Mouse (Mus musculus): ENCODE measurements around the gene Gm49416. TPM values are rescaled to one million over a fixed set of nuclear protein-coding genes. Genes with fewer than 3 reads are reported as not detected.

The Gm49416 gene
- total RNA-seq, 2 experiments from 2014 or later = 3.2 to 9.1 TPM

GRCm38 (mm10) chr19:8919000-8919399 lies 30.3 kb downstream of the Gm49416 start:
- no peak for DNase-seq (ENCODE audit: low spot score in 2 of 2)

GRCm38 (mm10) chr19:8919684-8920072 lies 31.0 kb downstream of the Gm49416 start:
- DNase-seq (ENCODE audit: low spot score in 2 of 2) = no peak

DNA sequence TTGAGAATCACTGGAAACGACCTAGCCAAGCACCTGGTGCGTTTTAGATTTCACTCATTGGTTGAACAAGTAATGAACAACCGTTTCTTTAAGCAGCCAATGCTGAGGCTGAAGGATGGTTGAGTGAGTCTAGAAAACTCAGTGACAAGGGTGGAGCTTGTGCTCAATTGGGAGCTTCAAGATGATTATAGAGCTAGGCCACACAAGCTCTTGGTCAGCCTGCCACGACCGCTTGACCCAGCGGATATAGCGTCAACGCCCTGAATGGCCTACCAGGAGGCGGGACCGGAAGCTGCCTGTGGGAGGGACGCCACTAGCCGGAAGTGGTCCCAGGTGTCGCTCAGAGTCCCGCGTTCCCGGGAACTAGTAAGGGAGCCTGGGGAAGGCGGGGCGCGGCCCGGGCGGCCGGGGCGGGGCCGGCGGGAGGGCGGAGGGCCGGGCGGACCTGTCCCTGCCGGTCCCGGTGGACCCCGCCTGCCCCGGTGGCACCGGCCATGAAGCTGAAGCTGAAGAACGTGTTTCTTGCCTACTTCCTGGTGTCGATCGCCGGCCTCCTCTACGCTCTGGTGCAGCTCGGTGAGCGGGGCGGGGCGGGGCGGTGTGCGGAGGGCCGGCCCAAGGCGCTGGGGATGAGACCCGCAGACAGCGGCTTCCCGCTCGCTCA lies 31.5 kb downstream of the Gm49416 start, which contains the start of gene B3gat3:
Gene B3gat3 (plus strand): TSS at position 302 of the 664 bp plus-strand sequence.
- peak; percentile 92 to 93 for DNase-seq (ENCODE audit: low spot score in 2 of 2)

GRCm38 (mm10) chr19:8920836-8921291 lies 32.1 kb downstream of the Gm49416 start:
- no peak for DNase-seq (ENCODE audit: low spot score in 2 of 2)

- no peak for DNase-seq (ENCODE audit: low spot score in 2 of 2)
Observed at GRCm38 (mm10) chr19:8921741-8922140, 33.0 kb downstream of the Gm49416 start.

GRCm38 (mm10) chr19:8926766-8927165 lies 38.0 kb downstream of the Gm49416 start:
- no peak for DNase-seq (ENCODE audit: low spot score in 2 of 2)

DNA sequence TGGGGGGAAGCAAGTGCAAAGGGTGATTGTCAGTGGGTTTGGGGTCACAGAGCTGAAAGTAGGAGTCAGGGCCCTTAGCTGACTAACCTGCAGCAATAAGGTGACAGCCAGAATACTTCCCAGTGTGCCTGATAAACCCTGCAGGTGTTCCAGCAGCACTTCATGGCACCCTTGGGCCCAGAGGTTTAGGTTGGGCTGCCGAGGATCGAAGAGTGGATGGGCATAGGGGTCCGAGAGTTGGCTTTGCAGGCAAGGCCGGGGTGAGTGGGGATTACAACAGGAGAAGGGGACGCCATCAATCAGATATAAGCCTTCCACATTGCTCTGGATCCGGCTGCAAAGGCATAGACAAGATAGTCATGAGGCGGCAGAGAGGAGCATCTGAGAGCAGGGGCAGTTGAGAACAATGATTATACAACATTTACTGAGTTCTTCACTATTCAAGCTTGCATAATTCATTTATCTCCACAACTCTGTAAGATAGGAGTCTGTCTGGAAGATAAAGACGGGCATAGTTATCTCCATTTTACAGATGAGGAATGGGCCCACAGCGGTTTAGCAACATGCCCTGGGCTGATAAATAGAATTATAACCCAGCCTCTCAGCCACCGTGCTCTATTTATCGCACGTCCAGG lies 39.3 kb downstream of the Gm49416 start:
- DNase-seq (ENCODE audit: low spot score in 2 of 2) = no peak

DNA sequence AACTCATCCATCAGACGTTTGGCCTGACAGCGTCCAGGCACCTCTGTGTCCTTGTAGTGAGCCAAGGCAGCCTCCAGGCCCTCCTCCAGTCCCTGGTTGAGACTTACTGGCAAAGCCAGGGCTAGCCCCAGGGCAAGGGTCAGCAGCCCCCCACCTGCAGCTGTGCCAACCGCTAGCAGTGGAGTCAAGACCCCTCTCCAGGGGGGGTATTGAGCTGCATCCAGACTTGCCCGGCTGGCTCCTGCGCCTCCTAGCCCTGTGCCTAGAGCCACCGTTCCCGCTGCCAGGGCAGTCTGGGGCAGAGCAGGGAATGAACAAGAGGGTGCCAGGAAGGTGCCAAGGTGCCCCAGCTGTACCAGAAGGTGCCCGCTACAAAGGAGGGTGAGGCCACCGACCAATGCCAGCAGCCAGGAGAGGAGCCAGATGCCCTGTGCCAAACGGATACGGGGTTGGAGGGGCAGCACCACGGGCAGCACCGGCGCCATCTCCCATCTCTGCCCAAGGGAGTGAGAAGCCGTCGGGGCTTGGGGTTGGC lies 40.0 kb downstream of the Gm49416 start:
- DNase-seq (ENCODE audit: low spot score in 2 of 2) = peak; percentile 36 to 41

DNA sequence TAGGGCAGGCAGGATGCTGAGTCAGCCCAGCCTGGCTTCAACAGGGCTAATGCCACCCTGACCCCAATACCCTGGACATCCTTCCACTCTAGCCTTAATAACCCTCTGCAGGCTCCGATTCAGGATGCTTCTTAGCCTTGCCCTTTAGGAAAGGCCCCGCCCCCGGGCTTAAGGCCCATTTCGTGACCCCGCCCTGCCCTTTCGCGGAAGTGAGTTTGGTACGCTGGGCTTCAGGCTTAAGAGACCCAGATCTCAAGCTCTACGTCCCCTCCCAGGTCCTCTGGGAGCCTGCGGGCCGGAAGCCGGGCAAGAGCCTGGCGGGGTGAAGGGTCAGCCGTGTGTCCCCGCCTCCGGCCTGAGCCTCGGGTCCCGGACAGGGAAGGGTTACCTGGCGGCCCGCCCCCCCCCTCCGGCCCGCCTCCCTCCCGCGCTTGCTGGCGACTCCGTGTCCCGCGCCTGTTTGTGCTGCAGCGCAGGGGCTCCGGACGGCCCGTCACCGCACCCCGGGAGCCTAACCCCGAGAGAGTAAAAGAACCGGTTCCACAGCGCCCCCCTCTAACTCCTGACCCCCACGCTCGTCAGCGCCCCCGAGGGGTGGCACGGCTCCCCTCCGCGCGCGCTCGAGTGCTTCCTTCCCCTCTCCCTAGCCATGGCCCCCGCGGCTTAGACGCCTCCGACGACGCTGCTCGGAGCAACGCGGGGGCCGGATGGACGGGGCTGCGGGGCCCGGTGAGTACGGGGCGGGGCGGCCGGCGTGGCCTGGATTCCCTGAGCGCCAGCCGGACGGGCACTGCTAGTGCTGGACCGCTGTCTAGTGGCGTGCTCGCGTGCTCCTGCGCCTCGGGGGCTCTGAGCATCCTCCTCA lies 40.7 kb downstream of the Gm49416 start, which contains the start of the genes Rom1 and Eml3:
Gene Rom1 (minus strand): TSS at position 133 of the 865 bp plus-strand sequence.
Gene Eml3 (plus strand): TSS at position 329 of the 865 bp plus-strand sequence.
- peak; percentile 90 to 93 for DNase-seq (ENCODE audit: low spot score in 2 of 2)

DNA sequence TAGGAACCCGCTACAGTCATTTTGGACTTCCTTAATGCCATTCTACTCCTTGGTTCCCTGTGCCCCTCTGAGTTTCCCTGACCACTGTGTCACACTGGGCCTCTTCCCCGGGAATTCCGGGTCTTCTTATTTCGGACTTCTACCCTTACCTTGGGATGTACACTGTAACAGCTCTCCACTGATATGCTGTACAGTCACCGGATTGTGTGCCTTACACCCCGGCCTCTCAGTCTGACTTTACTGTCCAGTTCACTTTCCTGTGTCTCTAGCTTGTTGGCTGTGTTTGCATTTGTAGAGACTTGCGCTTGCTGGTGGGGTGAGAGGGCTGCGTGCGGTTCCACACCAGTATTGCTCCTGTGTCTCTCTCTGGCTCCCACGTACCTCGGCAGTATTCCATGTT lies 41.4 kb downstream of the Gm49416 start:
- no peak for DNase-seq (ENCODE audit: low spot score in 2 of 2)

DNA sequence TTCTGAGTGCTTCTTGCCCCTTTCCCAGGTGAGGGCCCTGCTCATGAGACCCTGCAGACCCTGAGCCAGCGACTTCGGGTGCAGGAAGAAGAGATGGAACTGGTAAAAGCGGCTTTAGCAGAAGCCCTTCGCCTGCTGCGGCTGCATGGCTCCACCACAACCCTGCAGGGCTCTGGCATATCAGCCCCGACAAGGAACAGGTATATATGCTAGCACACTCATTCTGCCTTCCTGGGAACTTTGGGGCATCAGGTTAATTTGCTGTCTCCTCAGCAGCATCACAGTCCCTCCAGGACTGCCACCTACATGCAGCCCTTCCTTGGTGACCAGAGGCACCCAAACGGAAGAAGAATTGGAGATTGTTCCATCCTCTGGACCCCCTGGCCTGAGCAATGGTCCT lies 42.0 kb downstream of the Gm49416 start:
- no peak for DNase-seq (ENCODE audit: low spot score in 2 of 2)

- DNase-seq (ENCODE audit: low spot score in 2 of 2) = no peak
Observed at GRCm38 (mm10) chr19:8936736-8937135, 48.0 kb downstream of the Gm49416 start.

- no peak for DNase-seq (ENCODE audit: low spot score in 2 of 2)
Observed at GRCm38 (mm10) chr19:8940526-8941133, 51.9 kb downstream of the Gm49416 start.

DNA sequence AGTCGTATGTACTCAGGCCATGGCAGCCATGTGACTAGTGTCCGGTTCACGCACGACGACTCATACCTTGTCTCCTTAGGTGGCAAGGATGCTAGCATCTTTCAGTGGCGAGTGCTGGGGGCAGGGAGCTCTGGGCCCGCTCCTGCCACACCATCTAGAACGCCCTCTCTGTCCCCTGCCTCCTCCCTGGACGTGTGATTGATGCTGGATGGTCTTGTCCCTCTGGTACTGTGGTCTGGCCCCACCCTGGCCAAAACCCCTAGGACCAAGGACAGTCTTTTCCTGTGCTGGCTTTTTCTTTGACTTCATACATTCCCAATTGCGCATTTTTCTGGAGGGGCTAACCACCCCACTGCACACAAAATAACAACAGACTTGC lies 52.4 kb downstream of the Gm49416 start:
- no peak for DNase-seq (ENCODE audit: low spot score in 2 of 2)

DNA sequence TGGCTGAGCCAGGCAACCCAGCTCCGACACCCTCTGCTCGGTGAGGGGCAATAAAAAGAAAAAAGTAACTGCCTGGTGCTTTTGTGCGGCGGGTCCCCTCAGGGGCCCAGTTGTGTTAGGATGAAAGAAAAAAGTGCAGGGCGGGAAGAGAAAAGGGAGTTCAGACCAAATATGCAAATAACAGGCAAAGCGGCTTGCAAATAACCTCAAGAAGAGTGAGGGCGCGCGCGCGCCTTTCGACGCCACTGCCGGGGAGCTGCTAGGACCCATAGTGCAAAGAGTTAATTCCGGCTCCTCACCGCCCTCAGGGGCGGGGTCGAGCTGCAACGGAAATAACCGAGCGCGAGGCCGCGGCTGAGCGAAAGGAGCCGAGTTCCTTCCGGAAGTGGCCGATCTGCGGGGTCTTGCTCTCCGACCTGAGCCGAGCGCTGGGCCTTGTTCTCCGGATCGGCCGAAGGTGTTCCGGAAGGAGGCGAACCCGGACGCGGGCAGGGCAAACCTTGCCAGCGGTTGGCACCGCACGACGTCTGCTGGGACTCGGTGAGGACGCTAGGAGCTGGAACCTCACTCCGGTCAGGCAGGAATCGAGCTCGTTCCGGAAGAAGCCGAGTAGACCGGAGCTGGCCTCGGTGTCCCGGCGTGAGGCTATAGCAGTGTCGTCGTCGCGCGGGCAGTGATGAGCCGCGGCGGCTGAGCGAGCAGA lies 52.9 kb downstream of the Gm49416 start, which contains the start of gene Mta2:
Gene Mta2 (plus strand): TSS at position 361 of the 703 bp plus-strand sequence.
- peak; percentile 91 to 92 for DNase-seq (ENCODE audit: low spot score in 2 of 2)

GRCm38 (mm10) chr19:8942276-8942964 lies 53.7 kb downstream of the Gm49416 start:
- DNase-seq (ENCODE audit: low spot score in 2 of 2) = peak in 1 of 2 experiments; percentile 39

DNA sequence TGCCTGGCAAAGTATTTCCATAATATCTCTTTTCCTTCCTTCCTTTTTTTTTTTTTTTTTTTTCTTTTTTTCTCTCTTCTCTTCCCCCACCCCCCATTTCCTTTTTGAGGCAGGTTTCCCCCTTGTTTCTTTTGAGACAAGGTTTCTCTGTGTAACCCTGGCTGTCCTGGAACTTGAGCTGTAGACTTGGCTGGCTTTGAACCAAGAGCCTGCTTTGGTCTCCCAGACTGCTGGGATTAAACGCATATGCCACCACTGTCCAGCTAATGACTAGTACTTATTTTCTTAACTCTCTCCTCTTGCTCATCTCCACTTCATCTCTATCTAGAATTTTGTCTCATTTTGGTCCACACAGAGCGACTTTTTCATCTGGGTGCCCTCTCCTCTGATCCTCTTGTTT lies 54.3 kb downstream of the Gm49416 start:
- DNase-seq (ENCODE audit: low spot score in 2 of 2) = no peak

- DNase-seq (ENCODE audit: low spot score in 2 of 2) = no peak
Observed at GRCm38 (mm10) chr19:8944062-8944461, 55.3 kb downstream of the Gm49416 start.

- peak in 1 of 2 experiments; percentile 64 for DNase-seq (ENCODE audit: low spot score in 2 of 2)
Observed at GRCm38 (mm10) chr19:8944750-8945149, 56.0 kb downstream of the Gm49416 start.

All from adrenal gland, adult 18-20 months (tissue).